Mouse (Mus musculus): Measurements from ENCODE around the gene Ppfia3. TPM values are rescaled to one million over a fixed set of nuclear protein-coding genes. Genes with fewer than 3 reads are reported as not detected.

The Ppfia3 gene
- total RNA-seq, 2 experiments from 2014 or later, result 0.18 to 0.38 TPM

GRCm38 (mm10) chr7:45343543-45343942 is 23.3 kb downstream of the Ppfia3 start:
- no peak for DNase-seq

DNA sequence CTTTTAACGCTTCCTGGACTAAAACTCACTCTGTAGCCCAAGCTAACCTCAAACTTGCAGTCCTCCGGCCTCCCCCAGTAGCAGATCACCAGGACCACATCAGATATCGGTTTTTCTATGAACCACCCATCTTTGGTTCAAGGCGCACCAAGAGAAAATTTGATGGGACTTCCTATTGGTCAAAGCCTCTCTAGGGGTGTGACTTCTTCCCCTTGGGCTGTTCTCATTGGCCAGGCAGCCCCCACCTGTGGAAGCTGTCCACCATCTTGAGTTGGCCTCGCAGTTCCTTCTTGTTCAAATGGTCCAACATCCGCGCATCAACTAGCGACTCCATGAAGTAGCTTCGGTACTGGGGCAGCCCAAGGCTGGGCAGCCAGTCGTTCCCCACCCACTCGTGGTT is 24.7 kb downstream of the Ppfia3 start:
- DNase-seq, result no peak

GRCm38 (mm10) chr7:45341303-45341702 is 25.5 kb downstream of the Ppfia3 start:
- peak; percentile 66 for DNase-seq

GRCm38 (mm10) chr7:45340669-45341068 is 26.1 kb downstream of the Ppfia3 start:
- DNase-seq, result peak; percentile 21

DNA sequence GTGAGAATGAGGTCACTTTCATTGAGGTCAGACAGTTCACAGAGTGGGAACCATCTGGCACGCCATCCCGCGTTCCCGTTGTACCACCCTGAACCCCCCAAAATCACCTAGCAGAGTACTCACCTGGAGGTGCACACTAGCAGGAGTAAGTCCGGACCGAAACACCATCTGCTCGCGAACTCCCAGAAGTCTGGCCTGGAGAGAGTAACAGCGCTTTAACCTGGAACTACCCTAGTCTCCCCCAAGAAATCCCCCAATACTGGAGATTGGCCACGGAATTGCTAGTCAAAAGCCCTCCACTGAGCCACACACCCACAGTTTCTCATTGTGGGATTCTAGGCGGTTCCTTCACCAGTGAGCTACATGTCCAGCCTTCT is 26.8 kb downstream of the Ppfia3 start:
- no peak for DNase-seq

- DNase-seq, result peak; percentile 45
These were observed 27.3 kb downstream of the Ppfia3 start for GRCm38 (mm10) chr7:45339410-45340065.

DNA sequence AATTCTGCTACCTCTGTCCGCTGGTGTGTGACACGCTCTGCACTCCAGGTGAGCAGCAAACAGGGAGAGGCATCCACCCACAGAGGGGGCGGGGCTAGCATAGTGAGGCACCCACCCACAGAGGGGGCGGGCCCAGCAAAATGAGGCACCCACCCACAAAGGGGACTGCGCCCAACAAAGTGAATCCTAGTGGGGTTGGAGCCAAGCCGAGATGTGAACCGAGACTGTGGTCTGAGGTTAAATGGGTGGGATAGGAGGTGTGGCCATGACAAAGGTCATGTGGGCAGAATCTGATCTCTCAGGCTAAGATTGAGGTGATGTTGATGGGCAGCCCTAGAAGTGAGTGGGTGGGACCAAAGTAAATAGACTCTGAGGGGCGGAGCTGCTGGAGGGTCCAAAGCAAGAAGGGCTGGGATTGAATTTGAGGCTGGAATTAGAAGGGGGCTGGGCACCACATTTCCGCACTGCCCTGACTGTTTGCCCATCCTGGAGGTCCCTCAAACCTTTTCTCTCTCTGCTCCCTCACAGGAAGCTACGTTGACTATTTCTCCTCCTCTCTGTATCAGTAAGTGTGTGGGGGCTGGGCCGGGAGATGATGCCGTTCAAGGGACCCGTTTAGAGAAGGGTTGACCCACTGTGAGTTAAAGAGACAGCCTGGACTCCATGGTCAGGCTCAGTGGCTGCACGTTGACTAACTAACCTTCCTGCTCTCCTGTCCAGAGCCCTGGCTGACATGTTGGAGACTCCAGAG is 28.5 kb downstream of the Ppfia3 start:
- peak; percentile 45 for DNase-seq

GRCm38 (mm10) chr7:45337469-45337868 is 29.4 kb downstream of the Ppfia3 start:
- no peak for DNase-seq

DNA sequence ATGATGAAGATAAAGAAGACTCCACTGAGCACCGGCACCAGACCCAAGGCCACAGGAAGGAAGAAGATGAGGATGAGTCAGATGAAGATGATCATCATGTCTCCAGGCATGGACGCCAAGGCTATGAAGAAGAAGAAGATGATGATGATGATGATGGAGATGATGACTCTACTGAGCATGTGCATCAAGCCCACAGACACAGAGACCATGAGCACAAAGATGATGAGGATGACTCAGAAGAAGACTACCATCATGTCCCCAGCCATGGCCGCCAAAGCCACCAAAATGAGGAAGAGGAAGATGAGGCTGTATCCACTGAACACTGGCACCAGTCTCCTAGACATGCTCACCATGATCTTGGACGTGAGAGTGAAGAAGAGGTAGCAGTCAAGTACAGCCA is 30.5 kb downstream of the Ppfia3 start:
- no peak for DNase-seq

- peak; percentile 78 for DNase-seq
These were observed 31.8 kb downstream of the Ppfia3 start, which contains the start of gene Hrc for GRCm38 (mm10) chr7:45335056-45335455. Hrc (plus strand) TSS chr7:45335290.

DNA sequence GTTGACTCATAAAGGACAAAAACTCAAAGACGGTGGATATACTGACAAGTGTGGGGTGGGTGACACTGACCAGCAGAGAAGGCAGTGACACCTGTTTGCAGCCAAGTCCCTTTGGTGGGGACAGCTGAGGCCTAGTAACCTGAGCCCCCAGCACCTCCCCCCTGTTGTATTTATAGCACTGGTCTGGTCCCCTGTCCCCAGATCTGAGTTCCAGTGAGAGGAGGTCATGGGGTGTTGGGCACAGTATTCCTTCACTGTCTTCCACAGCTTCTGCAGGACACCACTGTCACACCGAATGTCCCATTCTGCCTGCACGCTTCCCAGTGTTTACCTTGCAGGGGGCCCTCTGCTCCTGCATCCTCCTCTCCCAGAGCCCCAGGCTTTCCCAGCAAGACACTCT is 32.2 kb downstream of the Ppfia3 start:
- peak; percentile 86 for DNase-seq

DNA sequence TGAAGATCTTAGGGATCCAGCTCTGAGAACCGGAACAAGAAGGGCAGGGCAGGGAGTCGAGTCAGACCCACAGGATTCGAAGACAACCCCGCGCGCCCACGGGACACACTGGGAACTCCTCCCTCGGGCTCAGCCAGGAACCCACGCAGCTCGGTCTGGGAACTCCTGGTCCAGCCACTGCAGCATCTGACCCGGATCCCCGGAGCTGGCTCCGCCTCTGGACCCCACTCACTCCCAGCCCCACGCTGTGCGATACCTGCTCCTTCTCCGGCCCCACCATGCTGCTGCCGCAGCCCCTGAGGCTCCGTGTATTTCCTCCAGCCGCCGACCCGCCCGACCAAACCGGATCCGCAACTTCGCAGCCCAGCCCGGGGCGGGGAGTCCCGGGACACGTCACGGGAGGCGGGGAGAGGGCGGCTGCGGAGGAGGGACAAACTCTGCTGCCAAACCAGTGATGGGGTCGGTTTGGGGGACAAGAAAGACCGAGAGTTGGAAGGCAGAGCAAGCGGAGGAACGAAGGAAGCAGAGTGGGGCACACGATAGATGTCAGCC is 33.3 kb downstream of the Ppfia3 start, which contains the start of gene Trpm4:
Gene Trpm4, minus strand, starts transcription at position 350 of the 552 bp plus-strand sequence.
- DNase-seq, result peak; percentile 91

GRCm38 (mm10) chr7:45332685-45333425 is 34.0 kb downstream of the Ppfia3 start:
- peak; percentile 57 for DNase-seq

DNA sequence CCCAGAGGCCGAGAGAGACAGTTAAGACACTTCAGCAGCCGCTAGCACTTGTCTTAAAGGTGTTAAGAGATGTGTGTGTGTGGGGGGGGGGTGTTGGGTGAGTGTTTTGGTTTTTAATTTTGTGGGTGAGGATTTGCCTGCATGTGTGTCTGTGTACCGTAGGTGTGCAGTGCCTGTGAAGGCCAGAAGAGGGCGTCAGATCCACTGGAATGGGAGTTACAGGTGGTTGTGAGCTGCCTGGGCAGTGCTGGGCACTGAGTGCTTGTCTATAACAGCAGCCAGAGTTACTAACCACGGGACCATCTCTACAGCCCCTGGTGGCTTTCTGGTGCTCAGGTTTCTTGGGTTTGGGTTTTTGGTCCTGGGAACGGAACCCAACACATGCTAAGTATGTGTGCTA is 35.3 kb downstream of the Ppfia3 start:
- no peak for DNase-seq

DNA sequence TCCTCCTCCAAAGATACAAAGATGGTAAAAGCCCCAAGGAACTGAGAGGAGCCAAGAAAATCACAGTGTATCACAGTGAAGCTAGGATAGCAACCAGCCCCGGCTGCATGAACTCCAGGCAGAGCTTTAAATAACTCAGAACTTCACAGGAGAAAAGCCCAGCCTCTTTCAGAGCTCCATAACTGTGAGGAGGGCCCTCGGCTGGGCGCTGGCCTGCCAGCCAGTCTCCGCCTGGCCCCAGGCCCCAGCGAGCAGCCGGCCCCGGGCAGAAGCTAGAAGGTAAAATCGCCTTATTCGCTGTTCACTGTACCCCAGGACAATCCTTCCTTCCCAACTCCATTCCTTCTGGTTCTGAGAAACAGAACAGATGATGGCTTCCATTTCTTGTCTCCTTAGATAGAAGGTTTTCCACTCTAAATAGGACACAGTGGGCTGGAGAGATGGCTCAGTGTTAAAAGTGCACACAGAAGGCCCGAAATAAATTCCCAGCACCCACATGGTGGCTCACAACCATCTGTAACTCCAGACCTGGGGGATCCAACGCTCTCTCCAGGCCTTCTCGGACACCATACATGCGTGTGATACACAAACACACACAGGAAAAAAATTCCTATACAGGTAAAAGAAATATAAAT is 37.9 kb downstream of the Ppfia3 start:
- DNase-seq, result no peak

GRCm38 (mm10) chr7:45325800-45326199 is 41.0 kb downstream of the Ppfia3 start:
- no peak for DNase-seq

DNA sequence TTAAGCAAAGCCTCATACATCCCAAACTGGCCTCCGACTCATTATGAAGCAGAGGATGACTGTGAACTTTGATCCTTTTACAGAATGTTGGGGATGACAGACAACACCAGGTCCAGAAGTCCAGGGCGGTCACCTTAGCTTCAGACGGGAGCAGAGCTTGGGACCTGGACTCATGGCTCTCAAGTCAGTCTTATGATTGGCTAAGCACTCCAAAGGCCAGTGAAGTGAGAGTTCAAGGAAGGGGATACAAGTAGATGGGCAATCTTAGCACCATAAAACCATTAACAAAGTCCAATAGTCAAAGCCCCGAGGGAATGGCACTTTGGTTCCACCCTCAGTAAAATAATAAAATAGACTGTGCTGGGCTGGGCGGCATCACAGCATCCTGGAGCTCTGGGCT is 43.8 kb downstream of the Ppfia3 start:
- DNase-seq, result no peak

- no peak for DNase-seq
These were observed 44.6 kb downstream of the Ppfia3 start for GRCm38 (mm10) chr7:45322245-45322644.

- no peak for DNase-seq
These were observed 50.3 kb downstream of the Ppfia3 start for GRCm38 (mm10) chr7:45316536-45316935.

DNA sequence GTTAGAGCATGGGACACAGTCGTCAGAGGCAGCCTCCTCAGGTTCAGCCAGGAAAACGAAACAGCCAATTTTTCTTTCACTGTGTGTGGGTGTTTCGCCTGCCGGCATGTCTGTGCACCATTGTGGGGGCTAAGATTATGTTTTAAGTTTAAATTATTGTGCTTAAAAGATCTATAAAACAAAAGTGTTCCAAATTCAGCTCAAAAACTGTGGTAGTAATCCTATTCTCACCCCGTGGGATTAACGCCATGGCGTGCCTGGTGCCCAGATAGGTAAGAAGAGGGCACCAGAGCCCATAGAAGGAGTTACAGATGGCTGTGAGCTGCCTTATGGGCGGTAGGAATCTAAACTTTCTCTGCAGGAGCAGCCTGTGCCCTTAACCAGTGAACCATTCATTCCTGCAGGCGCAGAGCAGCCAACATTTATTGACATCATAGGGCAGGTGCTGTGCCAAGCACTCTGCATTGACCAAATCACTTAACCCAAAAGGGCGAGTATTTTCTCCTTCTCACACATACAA is 51.6 kb downstream of the Ppfia3 start:
- DNase-seq, result no peak

- DNase-seq, result no peak
These were observed 53.3 kb downstream of the Ppfia3 start for GRCm38 (mm10) chr7:45313495-45313894.
